Mouse (Mus musculus) heart, embryonic 11.5 days (tissue): Measurements from ENCODE around the gene Eif4e1b. TPM values are rescaled to one million over a fixed set of nuclear protein-coding genes. Genes with fewer than 3 reads are reported as not detected.

Experiments
- ATAC-seq: fragments of 200-750 bp; cut with Nextera tagmentation; replicated peaks from 2 replicates; pipeline ENCODE4 v1.8.0; 2017; ENCODE audit warnings: moderate library complexity; ENCODE audit not compliant: insufficient number of reproducible peaks, low FRiP score, low TSS enrichment
- H3K27ac ChIP-seq: fragments of 300-500 bp; sonication (generic); 2 replicates; pipeline ENCODE4 v1.5.1; 2014; ENCODE audit warnings: mild to moderate bottlenecking, low read depth, low read length
- H3K27me3 ChIP-seq: fragments of 300-500 bp; sonication (generic); 2 replicates; pipeline ENCODE4 v1.6.1; 2014; ENCODE audit warnings: mild to moderate bottlenecking, low read length, mixed read lengths; ENCODE audit not compliant: control insufficient read depth, insufficient read depth
- H3K36me3 ChIP-seq: fragments of 300-500 bp; sonication (generic); 2 replicates; pipeline ENCODE4 v1.6.1; 2014; ENCODE audit warnings: mild to moderate bottlenecking, low read length, moderate library complexity, mixed read lengths; ENCODE audit not compliant: control insufficient read depth, insufficient read depth
- H3K4me1 ChIP-seq: fragments of 300-500 bp; sonication (generic); 2 replicates; pipeline ENCODE4 v1.6.1; 2014; ENCODE audit warnings: low read length; ENCODE audit not compliant: control insufficient read depth, insufficient read depth
- H3K4me2 ChIP-seq: fragments of 300-500 bp; sonication (generic); 2 replicates; pipeline ENCODE4 v1.6.1; 2014; ENCODE audit warnings: mild to moderate bottlenecking, moderate library complexity
- H3K4me3 ChIP-seq: fragments of 300-500 bp; sonication (generic); 2 replicates; pipeline ENCODE4 v1.5.1; 2014; ENCODE audit warnings: low read depth, low read length
- H3K9ac ChIP-seq: fragments of 300-500 bp; sonication (generic); 2 replicates; pipeline ENCODE4 v1.6.1; 2014; ENCODE audit warnings: mild to moderate bottlenecking, low read depth, low read length, moderate library complexity
- H3K9me3 ChIP-seq: fragments of 300-500 bp; sonication (generic); replicated peaks from 2 replicates; pipeline ENCODE4 v1.6.1; 2016; ENCODE audit warnings: low read length; ENCODE audit not compliant: control insufficient read depth
- WGBS: fragments of 180-500 bp; shearing (Covaris S2); extraction: QIAGEN DNeasy Blood & Tissue Kit; methylation state at CpG from one replicate; pipeline ENCODE4 v1.1.7; 2014; ENCODE audit not compliant: insufficient replicate concordance; 5-methylcytosine and 5-hydroxymethylcytosine counted together
- polyA plus RNA-seq: library from polyadenylated mRNA; unstranded; fragments of >200 nt; fragmentation: Nextera tagmentation; extraction: Ambion mirVana; gene quantifications from 2 replicates; pipeline ENCODE4 v1.2.1, GENCODE M21; 2014

Eif4e1b gene
- polyA plus RNA-seq, 1 experiment from 2014 or later: not detected

GRCm38 (mm10) chr13:54803010-54803409, 19.2 kb downstream of the Eif4e1b start:
- H3K9me3 ChIP-seq: no peaks in the 10 kb centered on the region
- H3K27me3 ChIP-seq: peaks cover 28% of the 10 kb centered on the region
- no peak overlapping the region for H3K27ac ChIP-seq
- no peaks in the 10 kb centered on the region for H3K4me1 ChIP-seq
- H3K9ac ChIP-seq: no peak overlapping the region
- H3K36me3 ChIP-seq: no peaks in the 10 kb centered on the region
- no peak overlapping the region for H3K4me3 ChIP-seq
- no peak for ATAC-seq
- no peak overlapping the region for H3K4me2 ChIP-seq
- 70% methylated on average over 6 of the region's 6 CpGs for WGBS

DNA sequence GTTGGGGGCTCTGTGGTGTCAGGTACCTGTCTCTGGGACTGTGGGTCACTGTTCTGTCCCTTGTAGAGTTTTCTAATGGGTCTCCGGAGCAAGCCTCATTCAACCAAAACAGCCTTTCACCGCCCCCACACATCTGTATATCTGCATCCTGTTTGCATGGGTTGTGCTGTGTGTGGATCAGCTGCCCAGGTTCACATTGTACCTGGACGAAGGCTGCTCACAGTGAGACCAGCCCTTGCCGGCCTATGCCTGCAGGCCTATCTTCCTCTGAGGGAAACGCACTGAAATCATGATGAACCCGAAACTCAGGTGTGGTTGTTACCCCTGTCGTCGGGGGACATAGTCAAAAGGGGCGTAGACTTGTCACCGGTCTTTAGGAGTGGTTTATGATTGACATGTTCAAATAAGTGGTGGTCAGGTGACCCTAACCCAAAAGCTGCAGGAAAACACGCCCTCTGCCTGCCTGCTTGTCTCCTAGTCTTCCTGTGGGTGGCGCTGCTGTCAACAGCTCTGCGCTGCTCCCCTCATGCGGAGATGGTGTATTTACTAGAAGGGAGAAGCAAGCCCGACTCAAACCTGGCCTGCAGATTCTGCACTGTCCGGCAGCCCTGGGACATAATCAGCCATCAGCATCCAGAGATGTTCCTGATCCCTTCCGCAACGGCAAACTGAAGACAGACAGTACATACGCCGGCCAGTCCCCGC, 21.5 kb downstream of the Eif4e1b start:
- H3K4me3 ChIP-seq: no peak overlapping the region
- H3K4me1 ChIP-seq: no peaks in the 10 kb centered on the region
- H3K27ac ChIP-seq: no peak overlapping the region
- H3K36me3 ChIP-seq: no peaks in the 10 kb centered on the region
- no peak overlapping the region for H3K9ac ChIP-seq
- 39% methylated on average over 21 of the region's 21 CpGs for WGBS
- peaks cover 29% of the 10 kb centered on the region for H3K27me3 ChIP-seq
- ATAC-seq: no peak
- H3K9me3 ChIP-seq: no peaks in the 10 kb centered on the region
- no peak overlapping the region for H3K4me2 ChIP-seq

GRCm38 (mm10) chr13:54806434-54806976, 22.7 kb downstream of the Eif4e1b start:
- ATAC-seq: no peak
- 44% methylated on average over 13 of the region's 13 CpGs for WGBS
- no peak overlapping the region for H3K4me2 ChIP-seq
- no peak overlapping the region for H3K9ac ChIP-seq
- H3K27me3 ChIP-seq: peaks cover 29% of the 10 kb centered on the region
- H3K27ac ChIP-seq: no peak overlapping the region
- no peaks in the 10 kb centered on the region for H3K9me3 ChIP-seq
- H3K4me3 ChIP-seq: no peak overlapping the region
- no peaks in the 10 kb centered on the region for H3K4me1 ChIP-seq
- no peaks in the 10 kb centered on the region for H3K36me3 ChIP-seq

DNA sequence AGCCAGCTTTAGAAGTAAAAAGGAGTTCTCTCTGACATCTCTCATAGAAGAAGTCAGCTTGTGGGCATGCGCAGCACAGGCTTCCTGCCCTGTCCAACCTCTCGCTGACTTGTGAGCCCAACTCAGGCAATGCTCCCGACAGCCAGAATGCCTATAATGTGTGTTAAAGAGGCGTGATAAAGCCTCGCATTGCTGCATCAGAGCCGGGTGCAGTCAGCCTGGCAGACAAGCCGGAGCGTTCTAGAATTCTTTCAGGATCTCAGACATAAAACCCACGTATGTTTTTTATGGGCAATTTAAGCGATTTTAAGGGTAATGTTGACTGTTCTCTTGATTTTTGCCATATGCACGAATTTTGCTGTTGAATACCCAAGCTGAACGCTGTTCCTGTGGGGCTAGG, 24.3 kb downstream of the Eif4e1b start:
- no peak overlapping the region for H3K9ac ChIP-seq
- peaks cover 29% of the 10 kb centered on the region for H3K27me3 ChIP-seq
- H3K27ac ChIP-seq: no peak overlapping the region
- 60% methylated on average over 12 of the region's 12 CpGs for WGBS
- H3K4me2 ChIP-seq: no peak overlapping the region
- H3K9me3 ChIP-seq: no peaks in the 10 kb centered on the region
- no peak overlapping the region for H3K4me3 ChIP-seq
- ATAC-seq: no peak
- no peaks in the 10 kb centered on the region for H3K36me3 ChIP-seq
- H3K4me1 ChIP-seq: no peaks in the 10 kb centered on the region

DNA sequence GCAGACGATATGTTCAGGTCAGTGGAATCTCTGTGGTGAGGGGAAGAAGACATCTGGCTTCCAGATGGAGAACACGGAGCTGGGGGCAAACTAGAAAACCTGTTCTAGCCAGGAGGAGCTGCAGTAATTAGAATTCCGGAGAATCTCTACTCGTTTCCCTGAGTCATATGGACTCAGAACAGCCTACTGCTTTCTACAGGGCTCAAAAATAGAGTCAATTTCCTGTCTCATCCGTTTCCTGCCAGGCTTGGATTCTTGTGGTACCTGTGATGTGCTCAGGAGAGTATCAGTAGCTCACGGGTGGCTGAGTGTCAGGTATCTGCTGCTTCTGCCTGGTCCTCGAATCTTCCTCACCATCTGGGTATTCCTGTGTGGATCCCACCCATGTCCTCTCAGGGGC, 27.7 kb downstream of the Eif4e1b start:
- WGBS: 50% methylated on average over 7 of the region's 7 CpGs

GRCm38 (mm10) chr13:54813381-54813780, 29.6 kb downstream of the Eif4e1b start:
- no peak overlapping the region for H3K4me3 ChIP-seq
- WGBS: 82% methylated on average over 9 of the region's 9 CpGs
- H3K9ac ChIP-seq: no peak overlapping the region
- H3K4me1 ChIP-seq: no peaks in the 10 kb centered on the region
- no peak overlapping the region for H3K27ac ChIP-seq
- H3K36me3 ChIP-seq: no peaks in the 10 kb centered on the region
- no peaks in the 10 kb centered on the region for H3K9me3 ChIP-seq
- no peak overlapping the region for H3K4me2 ChIP-seq
- H3K27me3 ChIP-seq: no peaks in the 10 kb centered on the region
- no peak for ATAC-seq

More for the DNA sequence above, 27.7 kb downstream of the Eif4e1b start:
- Histone ChIP-seq H3K36me3 (no peaks in the 10 kb centered on the region), H3K4me3 (no peak overlapping the region), H3K4me2 (no peak overlapping the region), H3K27ac (no peak overlapping the region), H3K9ac (no peak overlapping the region), H3K4me1 (no peaks in the 10 kb centered on the region), H3K27me3 (peaks cover 7% of the 10 kb centered on the region), H3K9me3 (no peaks in the 10 kb centered on the region)
- no peak for ATAC-seq

GRCm38 (mm10) chr13:54818399-54819254, 34.8 kb downstream of the Eif4e1b start:
- Histone ChIP-seq H3K4me2 (no peak overlapping the region), H3K4me3 (no peak overlapping the region), H3K27me3 (0 out of 2 replicates have a peak, but pooled peaks cover 2% of the 10 kb centered on the region), H3K36me3 (no peaks in the 10 kb centered on the region), H3K9me3 (no peaks in the 10 kb centered on the region), H3K9ac (no peak overlapping the region), H3K4me1 (no peaks in the 10 kb centered on the region), H3K27ac (no peak overlapping the region)
- ATAC-seq: no peak
- 27% methylated on average over 16 of the region's 17 CpGs for WGBS

- Histone ChIP-seq H3K36me3 (no peaks in the 10 kb centered on the region), H3K27ac (no peak overlapping the region), H3K9ac (no peak overlapping the region), H3K4me2 (no peak overlapping the region), H3K4me1 (no peaks in the 10 kb centered on the region), H3K27me3 (0 out of 2 replicates have a peak, but pooled peaks cover 2% of the 10 kb centered on the region), H3K4me3 (no peak overlapping the region), H3K9me3 (no peaks in the 10 kb centered on the region)
- ATAC-seq: no peak
- WGBS: 83% methylated on average over 4 of the region's 4 CpGs
These were observed 37.3 kb downstream of the Eif4e1b start for GRCm38 (mm10) chr13:54821106-54821505.
